Mouse (Mus musculus) C2C12 (cell line): ENCODE data around the gene Emilin1. TPM values are rescaled to one million over a fixed set of nuclear protein-coding genes. Genes with fewer than 3 reads are reported as not detected.

Source experiments
- H3K27me3 ChIP-seq: one replicate; pipeline ENCODE4 v1.6.1; 2011; ENCODE audit not compliant: control insufficient read depth, insufficient read depth, insufficient read length
- H3K36me3 ChIP-seq: one replicate; pipeline ENCODE4 v1.6.1; 2011; ENCODE audit not compliant: control insufficient read depth, insufficient read depth
- H3K4me3 ChIP-seq: one replicate; pipeline ENCODE4 v1.5.1; 2011; ENCODE audit warnings: mild to moderate bottlenecking, control low read depth; ENCODE audit not compliant: poor library complexity, insufficient read depth, severe bottlenecking
- H3K79me2 ChIP-seq: one replicate; pipeline ENCODE4 v1.6.1; 2011; ENCODE audit not compliant: control insufficient read depth, insufficient read depth
- H3K79me3 ChIP-seq: one replicate; pipeline ENCODE4 v1.6.1; 2011; ENCODE audit warnings: low read depth, control low read depth
- H3ac ChIP-seq: one replicate; pipeline ENCODE3; 2011; ENCODE audit warnings: low read depth; ENCODE audit not compliant: control insufficient read depth, insufficient read length
- CEBPB ChIP-seq: IDR thresholded peaks from one replicate; pipeline ENCODE4 v1.6.1; 2011; ENCODE audit warnings: low read depth, mild to moderate bottlenecking, control low read depth, moderate library complexity
- CTCF ChIP-seq: IDR thresholded peaks from one replicate; pipeline ENCODE4 v1.5.1; 2011; ENCODE audit not compliant: control insufficient read depth, insufficient read depth, insufficient read length
- FOSL1 ChIP-seq: IDR thresholded peaks from one replicate; pipeline ENCODE4 v1.8.0; 2011; ENCODE audit warnings: mild to moderate bottlenecking, low read length; ENCODE audit not compliant: poor library complexity, insufficient read depth, severe bottlenecking
- MAX ChIP-seq: IDR thresholded peaks from one replicate; pipeline ENCODE4 v1.6.1; 2011; ENCODE audit warnings: mild to moderate bottlenecking, control low read depth
- MYOD1 ChIP-seq: IDR thresholded peaks from one replicate; pipeline ENCODE4 v1.6.1; 2011; ENCODE audit warnings: low read depth; ENCODE audit not compliant: control insufficient read depth, insufficient read length
- MYOG ChIP-seq: IDR thresholded peaks from one replicate; pipeline ENCODE4 v1.6.1; 2011; ENCODE audit not compliant: control insufficient read depth, insufficient read length; ENCODE audit errors: extremely low read depth
- USF1 ChIP-seq: IDR thresholded peaks from one replicate; pipeline ENCODE4 v1.6.1; 2011; ENCODE audit warnings: low read depth, mild to moderate bottlenecking, control low read depth, moderate library complexity
- polyA plus RNA-seq: library from polyadenylated mRNA; unstranded; fragments of >200 nt; fragmentation: generic; extraction: Trizol; gene quantifications from one replicate; pipeline ENCODE4 v1.2.1, GENCODE M21; 2012; ENCODE audit warnings: missing spikeins

The Emilin1 gene
- polyA plus RNA-seq, 1 experiment, result 9.9 TPM

GRCm38 (mm10) chr5:30930846-30931245 lies 17.6 kb downstream of the Emilin1 start:
- Histone ChIP-seq H3K79me3 (no peaks in the 10 kb centered on the region), H3K4me3 (no peak overlapping the region), H3K27me3 (no peaks in the 10 kb centered on the region), H3K79me2 (no peaks in the 10 kb centered on the region), H3K36me3 (no peaks in the 10 kb centered on the region), H3ac (no peak overlapping the region)
- TF ChIP-seq MYOD1 (no peak), CTCF (no peak), USF1 (no peak), MAX (no peak), CEBPB (no peak)

GRCm38 (mm10) chr5:30931378-30931777 lies 18.2 kb downstream of the Emilin1 start:
- no peaks in the 10 kb centered on the region for H3K79me2 ChIP-seq
- H3K36me3 ChIP-seq, result no peaks in the 10 kb centered on the region
- no peaks in the 10 kb centered on the region for H3K27me3 ChIP-seq
- no peak for TF ChIP-seq MAX
- TF ChIP-seq MYOD1, result peak; percentile 41
- no peak for TF ChIP-seq CEBPB
- TF ChIP-seq USF1, result no peak
- TF ChIP-seq CTCF, result no peak
- no peak for TF ChIP-seq FOSL1
- TF ChIP-seq MYOG, result no peak
- H3K4me3 ChIP-seq, result no peak overlapping the region
- H3K79me3 ChIP-seq, result no peaks in the 10 kb centered on the region
- no peak overlapping the region for H3ac ChIP-seq

GRCm38 (mm10) chr5:30933705-30934104 lies 20.5 kb downstream of the Emilin1 start:
- Histone ChIP-seq H3ac (no peak overlapping the region), H3K79me3 (no peaks in the 10 kb centered on the region), H3K79me2 (no peaks in the 10 kb centered on the region), H3K27me3 (no peaks in the 10 kb centered on the region), H3K36me3 (no peaks in the 10 kb centered on the region), H3K4me3 (no peak overlapping the region)
- TF ChIP-seq CTCF (no peak), FOSL1 (no peak), MYOG (no peak), MYOD1 (no peak), USF1 (no peak), MAX (no peak), CEBPB (no peak)

GRCm38 (mm10) chr5:30934725-30935461 lies 21.7 kb downstream of the Emilin1 start:
- Histone ChIP-seq H3ac (no peak overlapping the region), H3K27me3 (no peaks in the 10 kb centered on the region), H3K4me3 (no peak overlapping the region), H3K79me2 (no peaks in the 10 kb centered on the region), H3K36me3 (no peaks in the 10 kb centered on the region), H3K79me3 (no peaks in the 10 kb centered on the region)
- no peak for TF ChIP-seq MYOD1
- no peak for TF ChIP-seq CTCF
- TF ChIP-seq USF1, result no peak
- no peak for TF ChIP-seq CEBPB
- no peak for TF ChIP-seq MAX
- TF ChIP-seq MYOG, result no peak
- no peak for TF ChIP-seq FOSL1

- H3K36me3 ChIP-seq, result no peaks in the 10 kb centered on the region
- no peaks in the 10 kb centered on the region for H3K27me3 ChIP-seq
- no peak overlapping the region for H3K4me3 ChIP-seq
- no peaks in the 10 kb centered on the region for H3K79me3 ChIP-seq
- H3ac ChIP-seq, result no peak overlapping the region
- H3K79me2 ChIP-seq, result no peaks in the 10 kb centered on the region
- TF ChIP-seq CTCF (no peak), USF1 (no peak), CEBPB (no peak), MYOD1 (no peak), MAX (no peak), MYOG (no peak), FOSL1 (no peak)
Measured at GRCm38 (mm10) chr5:30943004-30943403, 29.8 kb downstream of the Emilin1 start.

GRCm38 (mm10) chr5:30944344-30944743 lies 31.1 kb downstream of the Emilin1 start:
- Histone ChIP-seq H3K27me3 (no peaks in the 10 kb centered on the region), H3K4me3 (no peak overlapping the region), H3ac (no peak overlapping the region), H3K79me2 (no peaks in the 10 kb centered on the region), H3K36me3 (no peaks in the 10 kb centered on the region), H3K79me3 (no peaks in the 10 kb centered on the region)
- TF ChIP-seq MAX, result no peak
- TF ChIP-seq MYOG, result no peak
- no peak for TF ChIP-seq CTCF
- no peak for TF ChIP-seq MYOD1
- TF ChIP-seq CEBPB, result no peak
- no peak for TF ChIP-seq FOSL1
- TF ChIP-seq USF1, result no peak
